13 mouse cellular contexts compared by ENCODE assay signal in genomic region chr10:79872862-79873261, GRCm38 (mm10). TPM values are rescaled to one million over a fixed set of nuclear protein-coding genes. Genes with fewer than 3 reads are reported as not detected.
DNase-seq lines count a peak whose midpoint lies in the region; ATAC-seq and TF ChIP-seq lines count a peak whose summit lies in the region.
"Had no signal": no experiment of that assay in that cellular context is flagged by ENCODE, and none has a peak within 500 bp of the region (broad histone marks: within the 10 kb centered on the region; RNA-seq: fewer than 3 reads in every experiment).

No protein-coding gene starts in this region.

- DNase-seq in heart, postnatal 4 days: no peak
- DNase-seq in midbrain, embryonic 10.5 days (ENCODE audit: low spot score): no peak
- DNase-seq in spleen, adult 18-20 months: no peak
- no peak for DNase-seq in layer of hippocampus, adult 18-20 months (ENCODE audit: low spot score in 2 of 2)
- no peak for DNase-seq in adrenal gland, adult 18-20 months (ENCODE audit: low spot score in 2 of 2)
- DNase-seq: cerebellum, postnatal 25 days; lung, adult 18-20 months had no signal

- peaks cover 3% of the 10 kb centered on the region; the same call in 1 of the 2 replicates for H3K4me1 ChIP-seq in heart, embryonic 16.5 days (ENCODE audit: control insufficient read depth, insufficient read depth, low read length)
- no peaks in the 10 kb centered on the region for H3K4me1 ChIP-seq in cortical plate, adult 2 months (ENCODE audit: control insufficient read depth, insufficient read depth, low read length)
- H3K4me1 ChIP-seq in forebrain, embryonic 16.5 days (replicated peaks; ENCODE audit: control insufficient read depth, insufficient read depth, low read length): peaks cover 40% of the 10 kb centered on the region
- H3K4me1 ChIP-seq in midbrain, embryonic 10.5 days: peaks cover 49% of the 10 kb centered on the region

- no peak overlapping the region for H3K9ac ChIP-seq in heart, embryonic 16.5 days (ENCODE audit: low read length)
- H3K9ac ChIP-seq in forebrain, embryonic 16.5 days (replicated peaks; ENCODE audit: low read depth, low read length): peak overlapping the region; percentile 96

- no peak overlapping the region for H3K27ac ChIP-seq in heart, embryonic 16.5 days (ENCODE audit: low read length)
- no peak overlapping the region for H3K27ac ChIP-seq in cortical plate, adult 2 months (ENCODE audit: insufficient read depth, low read length)
- peak overlapping the region; percentile 97 for H3K27ac ChIP-seq in forebrain, embryonic 16.5 days (ENCODE audit: low read length)
- peak overlapping the region; percentile 96; the same call in 1 of the 2 replicates for H3K27ac ChIP-seq in midbrain, embryonic 10.5 days (replicated peaks)

- WGBS in heart, embryonic 16.5 days: 39% methylated on average over 3 of the region's 3 CpGs
- 54% methylated on average over 3 of the region's 3 CpGs for WGBS in forebrain, embryonic 16.5 days
- WGBS in midbrain, embryonic 10.5 days: 36% methylated on average over 3 of the region's 3 CpGs

- TF ChIP-seq CTCF in cortical plate, adult 2 months (IDR thresholded peaks at IDR 0.05; ENCODE audit: extremely low read depth, insufficient read depth, low read length): no peak

- H3K4me3 ChIP-seq in heart, embryonic 16.5 days (ENCODE audit: low read length): no peak overlapping the region
- peak overlapping the region; percentile 86; the same call in 1 of the 2 replicates for H3K4me3 ChIP-seq in cortical plate, adult 2 months (ENCODE audit: insufficient read depth, low read length)
- H3K4me3 ChIP-seq in forebrain, embryonic 16.5 days (replicated peaks; ENCODE audit: low read length): peak overlapping the region; percentile 85
- H3K4me3 ChIP-seq in midbrain, embryonic 10.5 days: peak overlapping the region; percentile 82

- no peaks in the 10 kb centered on the region for H3K9me3 ChIP-seq in heart, embryonic 16.5 days (replicated peaks; ENCODE audit: control insufficient read depth, low read length)
- H3K9me3 ChIP-seq in forebrain, embryonic 16.5 days (ENCODE audit: control insufficient read depth, low read length): no peaks in the 10 kb centered on the region
- no peaks in the 10 kb centered on the region for H3K9me3 ChIP-seq in midbrain, embryonic 10.5 days (replicated peaks)

- no peak for TF ChIP-seq POLR2A in cortical plate, adult 2 months (IDR thresholded peaks at IDR 0.05; ENCODE audit: extremely low read depth, insufficient read depth, low read length)

- H3K27me3 ChIP-seq in heart, embryonic 16.5 days (ENCODE audit: control insufficient read depth, insufficient read depth, low read length): no peaks in the 10 kb centered on the region
- H3K27me3 ChIP-seq in forebrain, embryonic 16.5 days (replicated peaks; ENCODE audit: control insufficient read depth, insufficient read depth, low read length): no peaks in the 10 kb centered on the region
- peaks cover 9% of the 10 kb centered on the region; the same call in 1 of the 2 replicates for H3K27me3 ChIP-seq in midbrain, embryonic 10.5 days (ENCODE audit: low read depth, poor library complexity, severe bottlenecking)

- H3K4me2 ChIP-seq in heart, embryonic 16.5 days (ENCODE audit: low read depth, low read length): 0 out of 2 replicates have a peak overlapping the region, but pooled peaks have one; percentile 99
- H3K4me2 ChIP-seq in forebrain, embryonic 16.5 days (ENCODE audit: low read length): peak overlapping the region; percentile 78

- H3K36me3 ChIP-seq in heart, embryonic 16.5 days (ENCODE audit: control insufficient read depth, insufficient read depth): no peaks in the 10 kb centered on the region
- peaks cover 4% of the 10 kb centered on the region; the same call in 1 of the 2 replicates for H3K36me3 ChIP-seq in forebrain, embryonic 16.5 days (ENCODE audit: control insufficient read depth, insufficient read depth)
- peaks cover 46% of the 10 kb centered on the region for H3K36me3 ChIP-seq in midbrain, embryonic 10.5 days

- no peak for ATAC-seq in heart, embryonic 16.5 days (replicated peaks; ENCODE audit: extremely low read depth, insufficient read depth, low FRiP score)
- no peak for ATAC-seq in forebrain, embryonic 16.5 days
- ATAC-seq: activated CD4-positive, CD25-positive, alpha-beta regulatory T cell, adult 4 months had no signal

RNA-seq across cellular contexts. Expression of gene Prtn3, which starts 1.4 kb away (rescaled TPM):
- polyA plus RNA-seq in heart, embryonic 16.5 days (2015; fragmentation: Nextera tagmentation; extraction: Ambion mirVana): 1.2 and 1.9 TPM in 2 replicates
- total RNA-seq in heart, postnatal 4 days (2021): not detected
- 4.3 and 5.2 TPM in 2 replicates for polyA plus RNA-seq in cortical plate, adult 2 months (2012; rRNA removed)
- 12.4 and 15.3 TPM in 2 replicates for polyA plus RNA-seq in forebrain, embryonic 16.5 days (2015; fragmentation: Nextera tagmentation; extraction: Ambion mirVana)
- polyA plus RNA-seq in midbrain, embryonic 10.5 days (2016; fragmentation: Nextera tagmentation; extraction: Ambion mirVana): 8.0 and 13.5 TPM in 2 replicates
- 1 to 10 TPM in 1 of 2 experiments, under 1 TPM in 1; 0.94 to 2.0 TPM for total RNA-seq in layer of hippocampus, adult 18-20 months (2021)
- 1 to 10 TPM in 1 of 2 experiments, not detected in 1; 1.1 TPM for total RNA-seq in adrenal gland, adult 18-20 months (2021)
- total RNA-seq: gastrocnemius, adult 18-20 months had no signal
- polyA plus RNA-seq: activated CD4-positive, CD25-positive, alpha-beta regulatory T cell, adult 4 months had no signal

RNA-seq across cellular contexts. Expression of gene Plppr3, which starts 1.6 kb away (rescaled TPM):
- 9.1 and 9.8 TPM in 2 replicates for polyA plus RNA-seq in heart, embryonic 16.5 days (2015; fragmentation: Nextera tagmentation; extraction: Ambion mirVana)
- 1 to 10 TPM; 2.5 to 2.9 TPM for total RNA-seq in heart, postnatal 4 days (2021)
- 79.9 and 80.5 TPM in 2 replicates for polyA plus RNA-seq in cortical plate, adult 2 months (2012; rRNA removed)
- polyA plus RNA-seq in forebrain, embryonic 16.5 days (2015; fragmentation: Nextera tagmentation; extraction: Ambion mirVana): 415 and 495 TPM in 2 replicates
- polyA plus RNA-seq in midbrain, embryonic 10.5 days (2016; fragmentation: Nextera tagmentation; extraction: Ambion mirVana): 110 and 169 TPM in 2 replicates
- total RNA-seq in layer of hippocampus, adult 18-20 months (2021): 10 to 100 TPM; 30.6 to 34.4 TPM
- 1 to 10 TPM; 1.4 to 2.8 TPM for total RNA-seq in adrenal gland, adult 18-20 months (2021)

RNA-seq across cellular contexts. Expression of gene Elane, which starts 13.2 kb away (rescaled TPM):
- 0.20 and 1.1 TPM in 2 replicates for polyA plus RNA-seq in heart, embryonic 16.5 days (2015; fragmentation: Nextera tagmentation; extraction: Ambion mirVana)
- not detected for total RNA-seq in heart, postnatal 4 days (2021)
- not detected in 2 replicates for polyA plus RNA-seq in cortical plate, adult 2 months (2012; rRNA removed)
- polyA plus RNA-seq in forebrain, embryonic 16.5 days (2015; fragmentation: Nextera tagmentation; extraction: Ambion mirVana): not detected in 2 replicates
- 0.16 and 0.46 TPM in 2 replicates for polyA plus RNA-seq in midbrain, embryonic 10.5 days (2016; fragmentation: Nextera tagmentation; extraction: Ambion mirVana)
- not detected for total RNA-seq in layer of hippocampus, adult 18-20 months (2021)
- total RNA-seq in adrenal gland, adult 18-20 months (2021): not detected
- total RNA-seq: gastrocnemius, adult 18-20 months had no signal
- polyA plus RNA-seq: activated CD4-positive, CD25-positive, alpha-beta regulatory T cell, adult 4 months had no signal

RNA-seq across cellular contexts. Expression of gene Cfd, which starts 17.8 kb away (rescaled TPM):
- polyA plus RNA-seq in heart, embryonic 16.5 days (2015; fragmentation: Nextera tagmentation; extraction: Ambion mirVana): not detected in 2 replicates
- under 1 TPM in 1 of 2 experiments, not detected in 1; 0.38 TPM for total RNA-seq in heart, postnatal 4 days (2021)
- 0.40 and 1.6 TPM in 2 replicates for polyA plus RNA-seq in cortical plate, adult 2 months (2012; rRNA removed)
- polyA plus RNA-seq in forebrain, embryonic 16.5 days (2015; fragmentation: Nextera tagmentation; extraction: Ambion mirVana): not detected in 2 replicates
- not detected in 2 replicates for polyA plus RNA-seq in midbrain, embryonic 10.5 days (2016; fragmentation: Nextera tagmentation; extraction: Ambion mirVana)
- total RNA-seq in layer of hippocampus, adult 18-20 months (2021): not detected
- total RNA-seq in adrenal gland, adult 18-20 months (2021): 1,000 to 10,000 TPM; 1,757 to 2,495 TPM
- polyA plus RNA-seq: activated CD4-positive, CD25-positive, alpha-beta regulatory T cell, adult 4 months; stomach, embryonic 16.5 days had no signal

RNA-seq across cellular contexts. Expression of gene Ptbp1, which starts 18.6 kb away (rescaled TPM):
- polyA plus RNA-seq in heart, embryonic 16.5 days (2015; fragmentation: Nextera tagmentation; extraction: Ambion mirVana): 125 and 146 TPM in 2 replicates
- total RNA-seq in heart, postnatal 4 days (2021): 100 to 1,000 TPM; 167 to 182 TPM
- polyA plus RNA-seq in cortical plate, adult 2 months (2012; rRNA removed): 53.3 and 54.1 TPM in 2 replicates
- 98.3 and 107 TPM in 2 replicates for polyA plus RNA-seq in forebrain, embryonic 16.5 days (2015; fragmentation: Nextera tagmentation; extraction: Ambion mirVana)
- polyA plus RNA-seq in midbrain, embryonic 10.5 days (2016; fragmentation: Nextera tagmentation; extraction: Ambion mirVana): 296 and 334 TPM in 2 replicates
- total RNA-seq in layer of hippocampus, adult 18-20 months (2021): 10 to 100 TPM; 48.8 to 58.4 TPM
- 100 to 1,000 TPM; 301 to 357 TPM for total RNA-seq in adrenal gland, adult 18-20 months (2021)

Comparison
In these comparisons a context has a peak if more than half of its experiments do, and no peak if none do; other contexts are left out.
1. H3K27ac ChIP-seq: peak in forebrain, embryonic 16.5 days (single experiment) and midbrain, embryonic 10.5 days (single experiment); none in heart, embryonic 16.5 days (single experiment) and cortical plate, adult 2 months (single experiment).